Mouse (Mus musculus) midbrain, embryonic 15.5 days (tissue): Measurements from ENCODE around the gene Dlg2. TPM values are rescaled to one million over a fixed set of nuclear protein-coding genes. Genes with fewer than 3 reads are reported as not detected.

Experiments
- ATAC-seq: fragments of 200-750 bp; cut with Nextera tagmentation; replicated peaks from 2 replicates; pipeline ENCODE4 v1.8.0; 2017; ENCODE audit warnings: moderate TSS enrichment
- H3K27ac ChIP-seq: fragments of 300-500 bp; sonication (generic); 2 replicates; pipeline ENCODE4 v1.5.1; 2015; ENCODE audit warnings: mild to moderate bottlenecking, inconsistent platforms
- H3K27me3 ChIP-seq: fragments of 300-500 bp; sonication (generic); replicated peaks from 2 replicates; pipeline ENCODE4 v1.6.1; 2015; ENCODE audit warnings: inconsistent platforms
- H3K36me3 ChIP-seq: fragments of 300-500 bp; sonication (generic); replicated peaks from 2 replicates; pipeline ENCODE4 v1.6.1; 2015; ENCODE audit warnings: inconsistent platforms
- H3K4me1 ChIP-seq: fragments of 300-500 bp; sonication (generic); 2 replicates; pipeline ENCODE4 v1.6.1; 2015; ENCODE audit warnings: inconsistent platforms
- H3K4me2 ChIP-seq: fragments of 300-500 bp; sonication (generic); 2 replicates; pipeline ENCODE4 v1.6.1; 2015; ENCODE audit warnings: inconsistent platforms, mild to moderate bottlenecking, moderate library complexity
- H3K4me3 ChIP-seq: fragments of 300-500 bp; sonication (generic); 2 replicates; pipeline ENCODE4 v1.5.1; 2015; ENCODE audit warnings: mild to moderate bottlenecking, inconsistent platforms
- H3K9ac ChIP-seq: fragments of 300-500 bp; sonication (generic); 2 replicates; pipeline ENCODE4 v1.6.1; 2015; ENCODE audit warnings: mild to moderate bottlenecking, inconsistent platforms
- H3K9me3 ChIP-seq: fragments of 300-500 bp; sonication (generic); 2 replicates; pipeline ENCODE4 v1.6.1; 2016; ENCODE audit warnings: inconsistent platforms
- WGBS: fragments of 180-500 bp; shearing (Covaris S2); methylation state at CpG from one replicate; pipeline ENCODE4 v1.1.7; 2015; ENCODE audit warnings: mixed read lengths; 5-methylcytosine and 5-hydroxymethylcytosine counted together
- polyA plus RNA-seq: library from polyadenylated mRNA; unstranded; fragments of >200 nt; fragmentation: Nextera tagmentation; extraction: Ambion mirVana; gene quantifications from 2 replicates; pipeline ENCODE4 v1.2.1, GENCODE M21; 2015

Dlg2 gene
- polyA plus RNA-seq, 1 experiment from 2014 or later = 28.8 TPM

GRCm38 (mm10) chr7:90554421-90554820 lies 77.9 kb downstream of the Dlg2 start:
- H3K4me1 ChIP-seq = no peaks in the 10 kb centered on the region
- no peak overlapping the region for H3K4me3 ChIP-seq
- ATAC-seq = no peak
- H3K4me2 ChIP-seq = no peak overlapping the region
- no peak overlapping the region for H3K9ac ChIP-seq
- no peak overlapping the region for H3K27ac ChIP-seq
- no peaks in the 10 kb centered on the region for H3K9me3 ChIP-seq
- no peaks in the 10 kb centered on the region for H3K27me3 ChIP-seq
- WGBS = 79% methylated on average over 2 of the region's 2 CpGs
- H3K36me3 ChIP-seq = no peaks in the 10 kb centered on the region

- no peak for ATAC-seq
- no peaks in the 10 kb centered on the region for H3K4me1 ChIP-seq
- 16% methylated on average over 7 of the region's 7 CpGs for WGBS
- H3K9me3 ChIP-seq = no peaks in the 10 kb centered on the region
- no peak overlapping the region for H3K9ac ChIP-seq
- H3K27ac ChIP-seq = no peak overlapping the region
- no peaks in the 10 kb centered on the region for H3K27me3 ChIP-seq
- H3K4me3 ChIP-seq = no peak overlapping the region
- no peaks in the 10 kb centered on the region for H3K36me3 ChIP-seq
- H3K4me2 ChIP-seq = no peak overlapping the region
Observed at GRCm38 (mm10) chr7:90569130-90569529, 92.7 kb downstream of the Dlg2 start.

- no peaks in the 10 kb centered on the region for H3K4me1 ChIP-seq
- ATAC-seq = no peak
- no peak overlapping the region for H3K9ac ChIP-seq
- no peak overlapping the region for H3K27ac ChIP-seq
- no peak overlapping the region for H3K4me3 ChIP-seq
- no peak overlapping the region for H3K4me2 ChIP-seq
- no peaks in the 10 kb centered on the region for H3K27me3 ChIP-seq
- H3K9me3 ChIP-seq = no peaks in the 10 kb centered on the region
- H3K36me3 ChIP-seq = no peaks in the 10 kb centered on the region
- 68% methylated on average over 2 of the region's 2 CpGs for WGBS
Observed at GRCm38 (mm10) chr7:90587795-90588194, 111.3 kb downstream of the Dlg2 start.

- no peak overlapping the region for H3K4me2 ChIP-seq
- H3K4me1 ChIP-seq = no peaks in the 10 kb centered on the region
- no peak for ATAC-seq
- H3K4me3 ChIP-seq = no peak overlapping the region
- 86% methylated on average over 1 of the region's 1 CpGs for WGBS
- H3K9me3 ChIP-seq = no peaks in the 10 kb centered on the region
- no peak overlapping the region for H3K27ac ChIP-seq
- no peaks in the 10 kb centered on the region for H3K36me3 ChIP-seq
- no peak overlapping the region for H3K9ac ChIP-seq
- no peaks in the 10 kb centered on the region for H3K27me3 ChIP-seq
Observed at GRCm38 (mm10) chr7:90588318-90588717, 111.8 kb downstream of the Dlg2 start.

GRCm38 (mm10) chr7:90609764-90610163 lies 133.3 kb downstream of the Dlg2 start:
- H3K4me1 ChIP-seq = no peaks in the 10 kb centered on the region
- no peaks in the 10 kb centered on the region for H3K27me3 ChIP-seq
- no peak overlapping the region for H3K9ac ChIP-seq
- 38% methylated on average over 2 of the region's 2 CpGs for WGBS
- no peak for ATAC-seq
- no peak overlapping the region for H3K27ac ChIP-seq
- H3K36me3 ChIP-seq = no peaks in the 10 kb centered on the region
- no peaks in the 10 kb centered on the region for H3K9me3 ChIP-seq
- H3K4me3 ChIP-seq = no peak overlapping the region
- no peak overlapping the region for H3K4me2 ChIP-seq

- WGBS = 83% methylated on average over 3 of the region's 3 CpGs
- Histone ChIP-seq H3K4me2 (no peak overlapping the region), H3K4me1 (no peaks in the 10 kb centered on the region), H3K36me3 (no peaks in the 10 kb centered on the region), H3K9ac (no peak overlapping the region), H3K4me3 (no peak overlapping the region), H3K9me3 (no peaks in the 10 kb centered on the region), H3K27me3 (no peaks in the 10 kb centered on the region), H3K27ac (no peak overlapping the region)
- ATAC-seq = no peak
Observed at GRCm38 (mm10) chr7:90630546-90630945, 154.1 kb downstream of the Dlg2 start.

GRCm38 (mm10) chr7:90649512-90649911 lies 173.0 kb downstream of the Dlg2 start:
- ATAC-seq = no peak
- Histone ChIP-seq H3K4me1 (no peaks in the 10 kb centered on the region), H3K9me3 (no peaks in the 10 kb centered on the region), H3K9ac (no peak overlapping the region), H3K4me2 (no peak overlapping the region), H3K4me3 (no peak overlapping the region), H3K27me3 (no peaks in the 10 kb centered on the region), H3K36me3 (no peaks in the 10 kb centered on the region), H3K27ac (no peak overlapping the region)
- 93% methylated on average over 1 of the region's 1 CpGs for WGBS

GRCm38 (mm10) chr7:90651128-90651527 lies 174.7 kb downstream of the Dlg2 start:
- no peak for ATAC-seq
- no peaks in the 10 kb centered on the region for H3K36me3 ChIP-seq
- no peak overlapping the region for H3K4me2 ChIP-seq
- no peak overlapping the region for H3K4me3 ChIP-seq
- H3K9me3 ChIP-seq = no peaks in the 10 kb centered on the region
- WGBS = 44% methylated on average over 6 of the region's 6 CpGs
- no peak overlapping the region for H3K27ac ChIP-seq
- no peaks in the 10 kb centered on the region for H3K4me1 ChIP-seq
- no peak overlapping the region for H3K9ac ChIP-seq
- no peaks in the 10 kb centered on the region for H3K27me3 ChIP-seq

GRCm38 (mm10) chr7:90651611-90652010 lies 175.1 kb downstream of the Dlg2 start:
- no peaks in the 10 kb centered on the region for H3K36me3 ChIP-seq
- no peaks in the 10 kb centered on the region for H3K4me1 ChIP-seq
- H3K27me3 ChIP-seq = no peaks in the 10 kb centered on the region
- 69% methylated on average over 2 of the region's 2 CpGs for WGBS
- H3K9ac ChIP-seq = no peak overlapping the region
- H3K4me3 ChIP-seq = no peak overlapping the region
- ATAC-seq = no peak
- H3K4me2 ChIP-seq = no peak overlapping the region
- no peak overlapping the region for H3K27ac ChIP-seq
- H3K9me3 ChIP-seq = no peaks in the 10 kb centered on the region

- Histone ChIP-seq H3K4me1 (no peaks in the 10 kb centered on the region), H3K27ac (no peak overlapping the region), H3K9me3 (no peaks in the 10 kb centered on the region), H3K4me2 (no peak overlapping the region), H3K4me3 (no peak overlapping the region), H3K36me3 (no peaks in the 10 kb centered on the region), H3K9ac (no peak overlapping the region), H3K27me3 (no peaks in the 10 kb centered on the region)
- WGBS = 72% methylated on average over 3 of the region's 3 CpGs
- no peak for ATAC-seq
Observed at GRCm38 (mm10) chr7:90658593-90658992, 182.1 kb downstream of the Dlg2 start.

GRCm38 (mm10) chr7:90694050-90694449 lies 217.6 kb downstream of the Dlg2 start:
- Histone ChIP-seq H3K4me3 (no peak overlapping the region), H3K27ac (no peak overlapping the region), H3K9ac (no peak overlapping the region), H3K4me1 (no peaks in the 10 kb centered on the region), H3K27me3 (no peaks in the 10 kb centered on the region), H3K4me2 (no peak overlapping the region), H3K36me3 (no peaks in the 10 kb centered on the region), H3K9me3 (no peaks in the 10 kb centered on the region)
- no peak for ATAC-seq

GRCm38 (mm10) chr7:90696181-90696950 lies 219.9 kb downstream of the Dlg2 start:
- Histone ChIP-seq H3K27me3 (no peaks in the 10 kb centered on the region), H3K27ac (no peak overlapping the region), H3K9me3 (no peaks in the 10 kb centered on the region), H3K9ac (no peak overlapping the region), H3K4me2 (no peak overlapping the region), H3K4me1 (no peaks in the 10 kb centered on the region), H3K36me3 (no peaks in the 10 kb centered on the region), H3K4me3 (no peak overlapping the region)
- WGBS = 39% methylated on average over 7 of the region's 7 CpGs
- no peak for ATAC-seq

- Histone ChIP-seq H3K4me3 (no peak overlapping the region), H3K4me2 (no peak overlapping the region), H3K27ac (no peak overlapping the region), H3K36me3 (no peaks in the 10 kb centered on the region), H3K27me3 (no peaks in the 10 kb centered on the region), H3K9me3 (no peaks in the 10 kb centered on the region), H3K9ac (no peak overlapping the region), H3K4me1 (no peaks in the 10 kb centered on the region)
- 58% methylated on average over 7 of the region's 7 CpGs for WGBS
- ATAC-seq = no peak
Observed at GRCm38 (mm10) chr7:90703163-90703852, 226.8 kb downstream of the Dlg2 start.
